Mouse (Mus musculus) hindbrain, embryonic 11.5 days (tissue): ENCODE data around the gene Taf8. TPM values are rescaled to one million over a fixed set of nuclear protein-coding genes. Genes with fewer than 3 reads are reported as not detected.
"Not testable (repeated sequence)": the region's sequence is repeated elsewhere in the genome, so short reads cannot be mapped to it uniquely, and the experiment has no call there.

Experiments used
- ATAC-seq: fragments of 200-750 bp; cut with Nextera tagmentation; 2 replicates; pipeline ENCODE4 v1.8.0; 2017; ENCODE audit warnings: mild to moderate bottlenecking, moderate TSS enrichment, moderate library complexity; ENCODE audit not compliant: low FRiP score
- DNase-seq: peaks from one replicate; pipeline ENCODE4 v3.0.0-alpha.2; 2015; ENCODE audit warnings: low spot score
- H3K27ac ChIP-seq: fragments of 300-500 bp; sonication (generic); 2 replicates; pipeline ENCODE4 v1.5.1; 2014; ENCODE audit warnings: mild to moderate bottlenecking, low read depth, low read length
- H3K27me3 ChIP-seq: fragments of 300-500 bp; sonication (generic); 2 replicates; pipeline ENCODE4 v1.6.1; 2014; ENCODE audit warnings: mild to moderate bottlenecking, low read length, moderate library complexity, mixed read lengths; ENCODE audit not compliant: control insufficient read depth, insufficient read depth
- H3K36me3 ChIP-seq: fragments of 300-500 bp; sonication (generic); 2 replicates; pipeline ENCODE4 v1.6.1; 2014; ENCODE audit warnings: mild to moderate bottlenecking, low read length, moderate library complexity, mixed read lengths; ENCODE audit not compliant: control insufficient read depth, insufficient read depth
- H3K4me1 ChIP-seq: fragments of 300-500 bp; sonication (generic); replicated peaks from 2 replicates; pipeline ENCODE4 v1.6.1; 2014; ENCODE audit warnings: low read length, mixed read lengths; ENCODE audit not compliant: control insufficient read depth, insufficient read depth
- H3K4me2 ChIP-seq: fragments of 300-500 bp; sonication (generic); replicated peaks from 2 replicates; pipeline ENCODE4 v1.6.1; 2014; ENCODE audit warnings: mild to moderate bottlenecking, low read depth, low read length
- H3K4me3 ChIP-seq: fragments of 300-500 bp; sonication (generic); 2 replicates; pipeline ENCODE4 v1.5.1; 2014; ENCODE audit warnings: low read depth, low read length
- H3K9ac ChIP-seq: fragments of 300-500 bp; sonication (generic); 2 replicates; pipeline ENCODE4 v1.6.1; 2014; ENCODE audit warnings: low read depth, low read length
- H3K9me3 ChIP-seq: fragments of 300-500 bp; sonication (generic); 2 replicates; pipeline ENCODE4 v1.6.1; 2016; ENCODE audit warnings: low read length; ENCODE audit not compliant: control insufficient read depth
- WGBS: fragments of 180-500 bp; shearing (Covaris S2); extraction: QIAGEN DNeasy Blood & Tissue Kit; methylation state at CpG from one replicate; pipeline ENCODE4 v1.1.7; 2014; 5-methylcytosine and 5-hydroxymethylcytosine counted together
- polyA plus RNA-seq: library from polyadenylated mRNA; unstranded; fragments of >200 nt; fragmentation: Nextera tagmentation; extraction: Ambion mirVana; gene quantifications from 2 replicates; pipeline ENCODE4 v1.2.1, GENCODE M21; 2014

Gene Taf8
- polyA plus RNA-seq, 1 experiment from 2014 or later: 26.5 TPM

DNA sequence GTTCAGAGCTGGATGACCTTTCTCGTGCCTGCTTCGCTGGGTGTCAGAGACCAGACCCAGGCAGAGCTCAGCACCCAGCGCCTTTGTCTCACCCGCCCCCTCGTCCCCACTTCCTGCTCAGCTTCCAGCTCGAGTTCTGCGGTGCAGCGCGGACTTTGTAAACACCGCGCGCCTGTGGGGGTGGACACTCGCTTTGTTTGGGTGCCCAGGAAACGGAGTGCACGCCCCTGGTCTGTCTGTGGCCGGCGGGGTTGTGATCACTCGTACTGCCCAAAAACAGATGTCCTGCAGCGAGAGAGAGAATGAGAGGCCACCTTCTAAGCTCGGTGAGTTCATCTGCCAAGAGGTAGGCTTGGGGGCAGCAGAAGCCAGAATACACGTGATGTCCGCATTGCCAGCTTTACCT is 2.9 kb upstream of the Taf8 start, which contains the start of gene Ccnd3:
Gene Ccnd3, plus strand, starts transcription at position 111 of the 406 bp plus-strand sequence.
- no peaks in the 10 kb centered on the region for H3K36me3 ChIP-seq
- peak within 1 kb of the TSS; percentile 62 for H3K4me2 ChIP-seq
- H3K27ac ChIP-seq: no peak within 1 kb of the TSS
- H3K9me3 ChIP-seq: no peaks in the 10 kb centered on the region
- DNase-seq: peak; percentile 56
- no peak for ATAC-seq
- H3K9ac ChIP-seq: peak within 1 kb of the TSS; percentile 64
- WGBS: 3% methylated on average over 22 of the region's 22 CpGs
- peaks cover 7% of the 10 kb centered on the region for H3K4me1 ChIP-seq
- H3K4me3 ChIP-seq: peak within 1 kb of the TSS; percentile 33
- no peaks in the 10 kb centered on the region for H3K27me3 ChIP-seq

DNA sequence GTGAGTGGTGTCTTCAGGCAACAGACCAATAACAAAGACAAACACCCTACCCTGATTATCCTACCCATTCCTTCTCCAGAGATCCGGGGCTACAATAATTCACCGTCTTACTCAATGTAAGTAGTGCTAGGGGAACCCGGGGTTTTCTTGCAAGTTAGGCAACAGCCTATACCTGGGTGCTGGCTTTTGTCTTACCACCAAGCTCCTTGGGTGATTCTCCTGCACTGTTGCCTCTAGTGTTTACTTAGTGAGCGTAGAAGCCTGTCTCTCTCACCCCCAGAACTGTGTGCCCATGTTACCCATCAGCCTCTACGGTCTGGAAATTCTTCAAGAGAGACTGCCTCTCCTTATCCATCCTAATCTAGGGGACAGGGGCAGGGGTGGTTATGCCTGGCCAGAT is 2.1 kb upstream of the Taf8 start:
- Histone ChIP-seq H3K36me3 (no peaks in the 10 kb centered on the region), H3K4me3 (peak overlapping the region; percentile 33; the same call in 1 of the 2 replicates), H3K4me1 (peaks cover 7% of the 10 kb centered on the region), H3K27ac (no peak overlapping the region), H3K27me3 (no peaks in the 10 kb centered on the region), H3K9me3 (no peaks in the 10 kb centered on the region), H3K9ac (no peak overlapping the region; the same call in 1 of the 2 replicates), H3K4me2 (peak overlapping the region; percentile 62)
- DNase-seq: no peak
- ATAC-seq: no peak
- WGBS: 74% methylated on average over 5 of the region's 5 CpGs

DNA sequence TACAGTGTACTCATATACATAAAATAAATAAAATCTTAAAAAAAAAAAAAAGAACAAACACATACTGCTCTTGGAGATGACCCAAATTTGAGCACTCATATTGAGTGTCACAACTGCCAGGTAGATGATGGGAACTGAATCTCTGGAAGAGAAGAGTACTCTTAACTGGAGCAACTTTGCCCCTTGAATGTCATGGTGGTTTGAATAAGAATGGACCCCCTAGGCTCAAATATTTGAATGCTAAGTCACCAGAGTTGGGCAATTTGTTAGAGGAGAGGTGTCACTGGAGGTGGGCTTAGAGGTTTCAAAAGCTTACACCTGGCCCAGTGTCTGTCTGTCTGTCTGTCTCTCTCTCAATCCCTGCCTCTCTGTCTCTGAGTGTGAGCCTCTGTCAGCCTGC is 1.6 kb upstream of the Taf8 start:
- Histone ChIP-seq H3K4me3 (no peak overlapping the region), H3K27me3 (no peaks in the 10 kb centered on the region), H3K4me1 (peaks cover 7% of the 10 kb centered on the region), H3K36me3 (no peaks in the 10 kb centered on the region), H3K9me3 (no peaks in the 10 kb centered on the region), H3K4me2 (no peak overlapping the region), H3K27ac (no peak overlapping the region), H3K9ac (no peak overlapping the region)
- ATAC-seq (no peak), DNase-seq (no peak)

- 72% methylated on average over 6 of the region's 6 CpGs for WGBS
- not testable (repeated sequence) for DNase-seq, H3K4me2 ChIP-seq
Observed at GRCm38 (mm10) chr17:47502707-47503045, 584 bp upstream of the Taf8 start.

GRCm38 (mm10) chr17:47501531-47501930 is 561 bp downstream of the Taf8 start:
- Histone ChIP-seq H3K4me3 (peak overlapping the region; percentile 63), H3K4me1 (peaks cover 7% of the 10 kb centered on the region), H3K4me2 (peak overlapping the region; percentile 88), H3K9me3 (no peaks in the 10 kb centered on the region), H3K27ac (no peak overlapping the region), H3K9ac (peak overlapping the region; percentile 64; the same call in 1 of the 2 replicates), H3K36me3 (no peaks in the 10 kb centered on the region), H3K27me3 (no peaks in the 10 kb centered on the region)
- 9% methylated on average over 11 of the region's 11 CpGs for WGBS
- no peak for DNase-seq
- 0 out of 2 replicates have a peak, but pooled peaks have one; percentile 0 for ATAC-seq

More at GRCm38 (mm10) chr17:47502707-47503045, 584 bp upstream of the Taf8 start:
- H3K4me1 ChIP-seq, H3K9ac ChIP-seq, H3K27me3 ChIP-seq, H3K9me3 ChIP-seq, H3K27ac ChIP-seq, H3K4me3 ChIP-seq, H3K36me3 ChIP-seq: not testable (repeated sequence)
- peak; percentile 6; the same call in 1 of the 2 replicates for ATAC-seq

- H3K27ac ChIP-seq: no peak overlapping the region
- no peak overlapping the region for H3K9ac ChIP-seq
- H3K27me3 ChIP-seq: no peaks in the 10 kb centered on the region
- H3K4me2 ChIP-seq: no peak overlapping the region; the same call in 1 of the 2 replicates
- no peaks in the 10 kb centered on the region for H3K9me3 ChIP-seq
- H3K4me3 ChIP-seq: no peak overlapping the region
- no peak for ATAC-seq
- no peaks in the 10 kb centered on the region for H3K4me1 ChIP-seq
- H3K36me3 ChIP-seq: peaks cover 15% of the 10 kb centered on the region; the same call in 1 of the 2 replicates
- 92% methylated on average over 11 of the region's 11 CpGs for WGBS
- DNase-seq: no peak
Observed at GRCm38 (mm10) chr17:47494132-47494531, 8.0 kb downstream of the Taf8 start.

DNA sequence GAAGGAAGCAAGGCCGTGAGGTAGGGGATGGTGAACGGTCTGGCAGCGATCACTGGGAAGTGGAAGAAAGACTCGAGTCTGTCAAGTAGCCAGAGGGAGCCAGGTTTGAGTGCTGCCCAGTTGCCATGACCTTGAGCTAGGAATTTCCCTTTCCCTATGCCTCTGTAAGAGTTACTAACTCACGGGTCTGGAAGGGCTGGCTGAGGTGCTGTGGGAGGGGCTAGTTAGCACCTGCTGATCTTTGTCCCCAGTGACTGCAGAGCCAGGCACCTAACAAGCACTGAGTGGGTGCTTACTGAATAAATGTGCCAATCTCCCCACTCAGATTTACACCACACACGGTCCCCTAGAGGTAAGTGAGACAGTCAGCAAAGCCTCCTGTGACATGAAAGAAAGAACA is 8.4 kb downstream of the Taf8 start:
- Histone ChIP-seq H3K4me3 (no peak overlapping the region), H3K9ac (no peak overlapping the region), H3K9me3 (no peaks in the 10 kb centered on the region), H3K27ac (no peak overlapping the region), H3K36me3 (peaks cover 19% of the 10 kb centered on the region; the same call in 1 of the 2 replicates), H3K4me2 (no peak overlapping the region; the same call in 1 of the 2 replicates), H3K27me3 (no peaks in the 10 kb centered on the region), H3K4me1 (no peaks in the 10 kb centered on the region)
- 86% methylated on average over 6 of the region's 6 CpGs for WGBS
- ATAC-seq: no peak
- no peak for DNase-seq

DNA sequence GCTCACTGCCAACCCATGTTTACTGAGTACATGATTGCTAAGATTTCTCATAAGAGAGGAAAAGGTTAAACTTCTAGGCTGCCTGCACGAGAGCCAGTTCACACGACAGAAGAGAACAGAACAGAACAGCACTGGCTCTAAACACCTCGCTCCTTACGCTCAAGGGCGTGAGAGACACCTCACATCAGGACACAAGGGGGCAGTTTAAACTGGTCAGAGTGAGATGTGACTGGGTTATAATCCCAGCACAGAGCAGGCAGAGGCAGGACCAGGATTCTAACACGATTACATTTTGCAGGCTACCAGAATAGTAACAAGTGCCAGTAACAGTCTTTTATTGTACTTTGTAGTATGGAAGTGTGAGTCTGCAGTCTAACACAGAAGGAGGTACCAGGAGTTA is 9.4 kb downstream of the Taf8 start:
- Histone ChIP-seq H3K27me3 (no peaks in the 10 kb centered on the region), H3K9ac (no peak overlapping the region), H3K4me2 (no peak overlapping the region), H3K4me3 (no peak overlapping the region), H3K4me1 (no peaks in the 10 kb centered on the region), H3K9me3 (no peaks in the 10 kb centered on the region), H3K27ac (no peak overlapping the region), H3K36me3 (peaks cover 20% of the 10 kb centered on the region; the same call in 1 of the 2 replicates)
- ATAC-seq (no peak), DNase-seq (no peak)
- WGBS: 84% methylated on average over 6 of the region's 6 CpGs

GRCm38 (mm10) chr17:47490791-47491190 is 11.3 kb downstream of the Taf8 start:
- Histone ChIP-seq H3K9ac (no peak overlapping the region), H3K9me3 (no peaks in the 10 kb centered on the region), H3K4me1 (no peaks in the 10 kb centered on the region), H3K27ac (no peak overlapping the region), H3K4me3 (no peak overlapping the region), H3K4me2 (no peak overlapping the region), H3K36me3 (peaks cover 20% of the 10 kb centered on the region; the same call in 1 of the 2 replicates), H3K27me3 (no peaks in the 10 kb centered on the region)
- DNase-seq (no peak), ATAC-seq (no peak)
- WGBS: 85% methylated on average over 9 of the region's 9 CpGs
